Mouse (Mus musculus) stomach, embryonic 15.5 days (tissue): Measurements from ENCODE around the gene Vezf1. TPM values are rescaled to one million over a fixed set of nuclear protein-coding genes. Genes with fewer than 3 reads are reported as not detected.

Experiments
- ATAC-seq: fragments of 200-750 bp; cut with Nextera tagmentation; 2 replicates; pipeline ENCODE4 v1.8.0; 2017; ENCODE audit warnings: low read depth, moderate number of reproducible peaks, moderate TSS enrichment; ENCODE audit not compliant: insufficient read depth, low FRiP score
- H3K27ac ChIP-seq: fragments of 300-500 bp; sonication (generic); 2 replicates; pipeline ENCODE4 v1.5.1; 2015; ENCODE audit warnings: mild to moderate bottlenecking, inconsistent platforms
- H3K27me3 ChIP-seq: fragments of 300-500 bp; sonication (generic); replicated peaks from 2 replicates; pipeline ENCODE4 v1.6.1; 2015; ENCODE audit warnings: inconsistent platforms
- H3K36me3 ChIP-seq: fragments of 300-500 bp; sonication (generic); 2 replicates; pipeline ENCODE4 v1.6.1; 2015; ENCODE audit warnings: inconsistent platforms
- H3K4me1 ChIP-seq: fragments of 300-500 bp; sonication (generic); 2 replicates; pipeline ENCODE4 v1.6.1; 2015; ENCODE audit warnings: inconsistent platforms
- H3K4me2 ChIP-seq: fragments of 300-500 bp; sonication (generic); 2 replicates; pipeline ENCODE4 v1.6.1; 2015; ENCODE audit warnings: mild to moderate bottlenecking, inconsistent platforms
- H3K4me3 ChIP-seq: fragments of 300-500 bp; sonication (generic); replicated peaks from 2 replicates; pipeline ENCODE4 v1.5.1; 2015; ENCODE audit warnings: inconsistent platforms
- H3K9ac ChIP-seq: fragments of 300-500 bp; sonication (generic); 2 replicates; pipeline ENCODE4 v1.6.1; 2015; ENCODE audit warnings: inconsistent platforms
- H3K9me3 ChIP-seq: fragments of 300-500 bp; sonication (generic); 2 replicates; pipeline ENCODE4 v1.6.1; 2016; ENCODE audit warnings: inconsistent platforms
- WGBS: fragments of 180-500 bp; shearing (Covaris S2); methylation state at CpG from one replicate; pipeline ENCODE4 v1.1.7; 2015; 5-methylcytosine and 5-hydroxymethylcytosine counted together
- polyA plus RNA-seq: library from polyadenylated mRNA; unstranded; fragments of >200 nt; fragmentation: Nextera tagmentation; extraction: Ambion mirVana; gene quantifications from 2 replicates; pipeline ENCODE4 v1.2.1, GENCODE M21; 2015

Vezf1 gene
- polyA plus RNA-seq, 1 experiment from 2014 or later: 34.0 TPM

- H3K9me3 ChIP-seq: no peaks in the 10 kb centered on the region
- no peak overlapping the region for H3K9ac ChIP-seq
- no peak for ATAC-seq
- H3K27ac ChIP-seq: peak overlapping the region; percentile 91
- H3K36me3 ChIP-seq: no peaks in the 10 kb centered on the region
- WGBS: 38% methylated on average over 6 of the region's 6 CpGs
- no peaks in the 10 kb centered on the region for H3K27me3 ChIP-seq
- peaks cover 60% of the 10 kb centered on the region for H3K4me1 ChIP-seq
- H3K4me3 ChIP-seq: no peak overlapping the region
- H3K4me2 ChIP-seq: no peak overlapping the region
Observed at GRCm38 (mm10) chr11:88118091-88118440, 50.0 kb downstream of the Vezf1 start.

GRCm38 (mm10) chr11:88118817-88119642, 51.0 kb downstream of the Vezf1 start:
- Histone ChIP-seq H3K9me3 (no peaks in the 10 kb centered on the region), H3K27me3 (no peaks in the 10 kb centered on the region), H3K36me3 (no peaks in the 10 kb centered on the region), H3K4me3 (no peak overlapping the region), H3K4me1 (peaks cover 54% of the 10 kb centered on the region), H3K9ac (no peak overlapping the region), H3K27ac (peak overlapping the region; percentile 91), H3K4me2 (peak overlapping the region; percentile 11)
- ATAC-seq: peak; percentile 82
- WGBS: 12% methylated on average over 8 of the region's 8 CpGs

GRCm38 (mm10) chr11:88122545-88122944, 54.5 kb downstream of the Vezf1 start:
- Histone ChIP-seq H3K4me2 (no peak overlapping the region), H3K27ac (0 out of 2 replicates have a peak overlapping the region, but pooled peaks have one; percentile 0), H3K36me3 (no peaks in the 10 kb centered on the region), H3K9ac (no peak overlapping the region), H3K4me3 (no peak overlapping the region), H3K27me3 (no peaks in the 10 kb centered on the region), H3K4me1 (peaks cover 25% of the 10 kb centered on the region), H3K9me3 (no peaks in the 10 kb centered on the region)
- 61% methylated on average over 5 of the region's 5 CpGs for WGBS
- ATAC-seq: no peak

- Histone ChIP-seq H3K9ac (no peak overlapping the region), H3K4me3 (no peak overlapping the region), H3K27ac (peak overlapping the region; percentile 59; the same call in 1 of the 2 replicates), H3K4me2 (no peak overlapping the region), H3K27me3 (no peaks in the 10 kb centered on the region), H3K4me1 (peaks cover 21% of the 10 kb centered on the region), H3K36me3 (no peaks in the 10 kb centered on the region), H3K9me3 (no peaks in the 10 kb centered on the region)
- ATAC-seq: no peak
- WGBS: 63% methylated on average over 5 of the region's 5 CpGs
Observed at GRCm38 (mm10) chr11:88123021-88123420, 54.9 kb downstream of the Vezf1 start.

GRCm38 (mm10) chr11:88123731-88124130, 55.7 kb downstream of the Vezf1 start:
- no peak for ATAC-seq
- Histone ChIP-seq H3K4me1 (peaks cover 14% of the 10 kb centered on the region), H3K27ac (peak overlapping the region; percentile 38), H3K9me3 (no peaks in the 10 kb centered on the region), H3K36me3 (no peaks in the 10 kb centered on the region), H3K4me3 (no peak overlapping the region), H3K4me2 (no peak overlapping the region), H3K27me3 (no peaks in the 10 kb centered on the region), H3K9ac (no peak overlapping the region)
- 24% methylated on average over 6 of the region's 6 CpGs for WGBS

GRCm38 (mm10) chr11:88125483-88125882, 57.4 kb downstream of the Vezf1 start:
- H3K4me1 ChIP-seq: no peaks in the 10 kb centered on the region; the same call in 1 of the 2 replicates
- no peaks in the 10 kb centered on the region for H3K36me3 ChIP-seq
- H3K9ac ChIP-seq: no peak overlapping the region
- no peaks in the 10 kb centered on the region for H3K27me3 ChIP-seq
- H3K4me3 ChIP-seq: no peak overlapping the region
- H3K9me3 ChIP-seq: no peaks in the 10 kb centered on the region
- 76% methylated on average over 6 of the region's 7 CpGs for WGBS
- ATAC-seq: no peak
- H3K4me2 ChIP-seq: no peak overlapping the region
- H3K27ac ChIP-seq: no peak overlapping the region

GRCm38 (mm10) chr11:88126306-88126793, 58.3 kb downstream of the Vezf1 start:
- Histone ChIP-seq H3K4me3 (no peak overlapping the region), H3K27ac (no peak overlapping the region; the same call in 1 of the 2 replicates), H3K4me2 (no peak overlapping the region), H3K27me3 (no peaks in the 10 kb centered on the region), H3K9me3 (no peaks in the 10 kb centered on the region), H3K36me3 (no peaks in the 10 kb centered on the region), H3K4me1 (no peaks in the 10 kb centered on the region; the same call in 1 of the 2 replicates), H3K9ac (no peak overlapping the region)
- WGBS: 51% methylated on average over 5 of the region's 5 CpGs
- ATAC-seq: peak; percentile 12; the same call in 1 of the 2 replicates

GRCm38 (mm10) chr11:88128461-88128860, 60.4 kb downstream of the Vezf1 start:
- ATAC-seq: no peak

GRCm38 (mm10) chr11:88129281-88129680, 61.2 kb downstream of the Vezf1 start:
- no peaks in the 10 kb centered on the region for H3K36me3 ChIP-seq
- no peaks in the 10 kb centered on the region for H3K9me3 ChIP-seq
- 74% methylated on average over 3 of the region's 3 CpGs for WGBS
- peaks cover 9% of the 10 kb centered on the region for H3K4me1 ChIP-seq
- ATAC-seq: no peak
- no peak overlapping the region for H3K4me3 ChIP-seq
- H3K4me2 ChIP-seq: no peak overlapping the region
- no peak overlapping the region for H3K27ac ChIP-seq
- no peak overlapping the region for H3K9ac ChIP-seq
- H3K27me3 ChIP-seq: no peaks in the 10 kb centered on the region

More at GRCm38 (mm10) chr11:88128461-88128860, 60.4 kb downstream of the Vezf1 start:
- no peak overlapping the region for H3K27ac ChIP-seq
- H3K27me3 ChIP-seq: no peaks in the 10 kb centered on the region
- no peak overlapping the region for H3K4me3 ChIP-seq
- H3K36me3 ChIP-seq: no peaks in the 10 kb centered on the region
- H3K9ac ChIP-seq: no peak overlapping the region
- peaks cover 9% of the 10 kb centered on the region for H3K4me1 ChIP-seq
- no peak overlapping the region for H3K4me2 ChIP-seq
- H3K9me3 ChIP-seq: no peaks in the 10 kb centered on the region
- WGBS: 92% methylated on average over 9 of the region's 9 CpGs

GRCm38 (mm10) chr11:88129935-88130334, 61.9 kb downstream of the Vezf1 start:
- Histone ChIP-seq H3K36me3 (no peaks in the 10 kb centered on the region), H3K9ac (no peak overlapping the region), H3K27me3 (no peaks in the 10 kb centered on the region), H3K4me3 (no peak overlapping the region), H3K9me3 (no peaks in the 10 kb centered on the region), H3K4me1 (peaks cover 9% of the 10 kb centered on the region), H3K27ac (no peak overlapping the region), H3K4me2 (no peak overlapping the region)
- no peak for ATAC-seq
- 96% methylated on average over 10 of the region's 10 CpGs for WGBS

- peak overlapping the region; percentile 3; the same call in 1 of the 2 replicates for H3K4me2 ChIP-seq
- peaks cover 9% of the 10 kb centered on the region for H3K4me1 ChIP-seq
- ATAC-seq: 0 out of 2 replicates have a peak, but pooled peaks have one; percentile 19
- no peaks in the 10 kb centered on the region for H3K9me3 ChIP-seq
- H3K9ac ChIP-seq: no peak overlapping the region
- no peaks in the 10 kb centered on the region for H3K36me3 ChIP-seq
- no peaks in the 10 kb centered on the region for H3K27me3 ChIP-seq
- WGBS: 36% methylated on average over 8 of the region's 8 CpGs
- H3K27ac ChIP-seq: peak overlapping the region; percentile 8
- no peak overlapping the region for H3K4me3 ChIP-seq
Observed at GRCm38 (mm10) chr11:88131847-88132246, 63.8 kb downstream of the Vezf1 start.
